10 mouse cellular contexts compared by ENCODE assay signal in genomic region chr5:120610906-120611305, GRCm38 (mm10). TPM values are rescaled to one million over a fixed set of nuclear protein-coding genes. Genes with fewer than 3 reads are reported as not detected.
DNase-seq lines count a peak whose midpoint lies in the region; ATAC-seq lines count a peak whose summit lies in the region.
"Had no signal": no experiment of that assay in that cellular context is flagged by ENCODE, and none has a peak within 500 bp of the region (broad histone marks: within the 10 kb centered on the region; RNA-seq: fewer than 3 reads in every experiment).

No protein-coding gene starts in this region.

- no peak overlapping the region for H3K27ac ChIP-seq in neural tube, embryonic 15.5 days (replicated peaks)

- no peak overlapping the region for H3K9ac ChIP-seq in neural tube, embryonic 15.5 days (replicated peaks)

- H3K27me3 ChIP-seq in megakaryocyte, embryonic 14.5 days (replicated peaks): no peaks in the 10 kb centered on the region
- no peaks in the 10 kb centered on the region for H3K27me3 ChIP-seq in neural tube, embryonic 15.5 days (replicated peaks)

- DNase-seq in cerebellum, adult 9-10 months: peak; percentile 73
- DNase-seq in cerebellum, postnatal 4 days (ENCODE audit: low spot score in 2 of 2): no peak
- DNase-seq in kidney, postnatal 25 days: peak; percentile 65 to 76
- DNase-seq in gastrocnemius, adult 18-20 months (ENCODE audit: low spot score): no peak
- DNase-seq in urinary bladder, postnatal 36 days (ENCODE audit: low spot score in 2 of 2): no peak
- DNase-seq: spleen, adult 18-20 months had no signal

- H3K36me3 ChIP-seq in megakaryocyte, embryonic 14.5 days (replicated peaks; ENCODE audit: low read length): peaks cover 39% of the 10 kb centered on the region
- peaks cover 10% of the 10 kb centered on the region for H3K36me3 ChIP-seq in neural tube, embryonic 15.5 days

- H3K9me3 ChIP-seq in megakaryocyte, embryonic 14.5 days: no peaks in the 10 kb centered on the region
- no peaks in the 10 kb centered on the region for H3K9me3 ChIP-seq in neural tube, embryonic 15.5 days (replicated peaks)

- WGBS in neural tube, embryonic 15.5 days: 94% methylated on average over 5 of the region's 5 CpGs

- peak overlapping the region; percentile 73 for H3K4me2 ChIP-seq in neural tube, embryonic 15.5 days

- ATAC-seq in megakaryocyte, adult 5-6 weeks (ENCODE audit: poor library complexity, severe bottlenecking): no peak
- ATAC-seq in neural tube, embryonic 15.5 days (ENCODE audit: low FRiP score): no peak

- H3K4me3 ChIP-seq in megakaryocyte, embryonic 14.5 days (replicated peaks): peak overlapping the region; percentile 46
- H3K4me3 ChIP-seq in neural tube, embryonic 15.5 days (replicated peaks): peak overlapping the region; percentile 81; the same call in 1 of the 2 replicates

- H3K4me1 ChIP-seq in megakaryocyte, embryonic 14.5 days: peaks cover 59% of the 10 kb centered on the region
- H3K4me1 ChIP-seq in neural tube, embryonic 15.5 days: peaks cover 43% of the 10 kb centered on the region

RNA-seq across cellular contexts. Expression of gene Rita1, which starts 1.5 kb away (rescaled TPM):
- 30.9 and 35.5 TPM in 2 replicates for polyA plus RNA-seq in megakaryocyte, embryonic 14.5 days (2012; ENCODE audit: insufficient read depth, low replicate concordance)
- 1.5 and 3.0 TPM in 2 replicates for total RNA-seq in megakaryocyte, adult 5-6 weeks (2015)
- 2.2 and 3.2 TPM in 2 replicates for total RNA-seq in megakaryocyte, adult 5-6 weeks (2017)
- 29.4 and 34.0 TPM in 2 replicates for polyA plus RNA-seq in neural tube, embryonic 15.5 days (2015; fragmentation: Nextera tagmentation; extraction: Ambion mirVana)
- 1 to 10 TPM; 7.0 to 7.5 TPM for total RNA-seq in gastrocnemius, adult 18-20 months (2021)

RNA-seq across cellular contexts. Expression of gene Ddx54, which starts 1.6 kb away (rescaled TPM):
- 23.6 and 74.7 TPM in 2 replicates for polyA plus RNA-seq in megakaryocyte, embryonic 14.5 days (2012; ENCODE audit: insufficient read depth, low replicate concordance)
- total RNA-seq in megakaryocyte, adult 5-6 weeks (2015): 7.7 and 7.9 TPM in 2 replicates
- 21.3 and 22.6 TPM in 2 replicates for total RNA-seq in megakaryocyte, adult 5-6 weeks (2017)
- polyA plus RNA-seq in neural tube, embryonic 15.5 days (2015; fragmentation: Nextera tagmentation; extraction: Ambion mirVana): 35.7 and 42.0 TPM in 2 replicates
- total RNA-seq in gastrocnemius, adult 18-20 months (2021): 10 to 100 TPM; 15.8 to 15.9 TPM

RNA-seq across cellular contexts. Expression of gene Iqcd, which starts 22.1 kb away (rescaled TPM):
- polyA plus RNA-seq in megakaryocyte, embryonic 14.5 days (2012; ENCODE audit: insufficient read depth, low replicate concordance): 0.94 and 5.8 TPM in 2 replicates
- total RNA-seq in megakaryocyte, adult 5-6 weeks (2015): 0.18 and 0.98 TPM in 2 replicates
- 0.11 and 0.45 TPM in 2 replicates for total RNA-seq in megakaryocyte, adult 5-6 weeks (2017)
- polyA plus RNA-seq in neural tube, embryonic 15.5 days (2015; fragmentation: Nextera tagmentation; extraction: Ambion mirVana): 1.3 and 1.5 TPM in 2 replicates
- total RNA-seq in gastrocnemius, adult 18-20 months (2021): not detected

RNA-seq across cellular contexts. Expression of gene Tpcn1, which starts 22.4 kb away (rescaled TPM):
- 68.6 and 71.5 TPM in 2 replicates for polyA plus RNA-seq in megakaryocyte, embryonic 14.5 days (2012; ENCODE audit: insufficient read depth, low replicate concordance)
- total RNA-seq in megakaryocyte, adult 5-6 weeks (2015): 37.6 and 38.3 TPM in 2 replicates
- 15.8 and 18.2 TPM in 2 replicates for total RNA-seq in megakaryocyte, adult 5-6 weeks (2017)
- polyA plus RNA-seq in neural tube, embryonic 15.5 days (2015; fragmentation: Nextera tagmentation; extraction: Ambion mirVana): 20.9 and 21.7 TPM in 2 replicates
- total RNA-seq in gastrocnemius, adult 18-20 months (2021): 10 to 100 TPM; 38.9 to 42.9 TPM

RNA-seq across cellular contexts. Expression of gene Cfap73, which starts 23.1 kb away (rescaled TPM):
- polyA plus RNA-seq in megakaryocyte, embryonic 14.5 days (2012; ENCODE audit: insufficient read depth, low replicate concordance): not detected in 2 replicates
- not detected in 2 replicates for total RNA-seq in megakaryocyte, adult 5-6 weeks (2015)
- not detected in 2 replicates for total RNA-seq in megakaryocyte, adult 5-6 weeks (2017)
- 0.33 and 0.80 TPM in 2 replicates for polyA plus RNA-seq in neural tube, embryonic 15.5 days (2015; fragmentation: Nextera tagmentation; extraction: Ambion mirVana)
- not detected for total RNA-seq in gastrocnemius, adult 18-20 months (2021)
- total RNA-seq: liver, adult 2 months had no signal
- polyA plus RNA-seq: liver, adult 2 months had no signal

Comparison
In these comparisons a context has a peak if more than half of its experiments do, and no peak if none do; other contexts are left out.
1. DNase-seq: peak in cerebellum, adult 9-10 months (single experiment) and kidney, postnatal 25 days (2 of 2); none in cerebellum, postnatal 4 days (0 of 2), gastrocnemius, adult 18-20 months (single experiment) and urinary bladder, postnatal 36 days (0 of 2).